8 mouse cellular contexts compared by ENCODE assay signal in the genomic region with DNA sequence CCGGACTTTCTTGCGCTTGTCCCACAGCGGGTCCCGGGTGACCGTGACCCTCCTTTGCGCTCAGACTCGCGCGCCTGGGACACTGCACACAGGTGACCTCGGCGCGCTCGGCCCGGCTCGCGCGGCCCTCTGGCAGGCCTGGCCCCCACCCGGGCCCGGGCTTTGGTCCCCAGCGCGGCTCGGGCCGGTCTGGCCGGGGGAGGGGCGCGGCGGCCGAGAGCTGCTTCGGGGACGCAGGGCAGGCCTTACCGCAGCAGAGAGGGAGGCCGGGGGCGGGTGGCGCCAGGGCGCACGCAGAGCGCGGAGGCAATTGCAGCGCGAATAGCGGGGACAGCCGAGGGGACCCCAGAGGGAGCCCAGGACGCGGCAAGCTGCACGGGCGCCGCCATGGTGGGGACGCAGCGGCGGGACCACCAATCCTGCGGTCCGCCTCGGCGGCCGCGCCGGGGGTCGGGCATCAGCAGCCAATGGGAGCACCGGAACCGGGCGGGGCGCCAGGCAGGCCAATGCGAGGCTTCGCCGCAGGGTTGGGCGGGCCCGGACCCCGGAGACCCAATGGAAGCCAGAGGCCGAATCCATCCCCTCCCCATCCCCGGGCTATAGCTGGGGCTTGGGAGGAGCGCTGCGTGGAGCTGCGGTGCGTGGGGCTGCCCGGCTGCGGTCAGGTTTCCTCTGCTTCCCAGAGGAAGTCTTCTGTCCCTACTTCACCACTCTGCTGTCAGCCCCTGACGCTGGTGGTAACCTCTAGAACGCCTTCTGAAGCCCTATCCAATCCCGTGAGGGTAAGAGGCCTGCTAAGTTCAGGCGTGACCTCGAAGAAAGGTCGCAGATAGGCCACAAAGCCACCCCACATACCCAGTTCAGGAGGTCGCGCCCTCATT. TPM values are rescaled to one million over a fixed set of nuclear protein-coding genes. Genes with fewer than 3 reads are reported as not detected.
DNase-seq lines count a peak whose midpoint lies in the region; ATAC-seq and TF ChIP-seq lines count a peak whose summit lies in the region.

A gene (minus strand): TSS at position 430 of the 881 bp plus-strand sequence.

- 0 out of 2 replicates have a peak, but pooled peaks have one; percentile 7 for TF ChIP-seq CTCF in heart, adult 2 months (IDR thresholded peaks at IDR 0.05)

- TF ChIP-seq EP300 in heart, adult 2 months (IDR thresholded peaks at IDR 0.05; ENCODE audit: insufficient read depth, low read depth, low read length) = peak; percentile 10; the same call in 1 of the 2 replicates

- WGBS in embryonic facial prominence, embryonic 13.5 days = under 1% methylated on average over 83 of the region's 84 CpGs
- WGBS in heart, adult 2 months = 1% methylated on average over 83 of the region's 84 CpGs
- whole genome bisulfite sequencing in limb, embryonic 13.5 days = under 1% methylated on average over 69 of the region's 84 CpGs
- WGBS in midbrain, embryonic 16.5 days = under 1% methylated on average over 66 of the region's 84 CpGs

- peak; percentile 92 for TF ChIP-seq POLR2A in heart, adult 2 months (IDR thresholded peaks at IDR 0.05; ENCODE audit: insufficient read depth, low read depth, low read length)

- peak within 1 kb of the TSS; percentile 97 for H3K4me3 ChIP-seq in embryonic facial prominence, embryonic 13.5 days
- H3K4me3 ChIP-seq in heart, adult 2 months = peak within 1 kb of the TSS; percentile 96
- H3K4me3 ChIP-seq in limb, embryonic 13.5 days = peak within 1 kb of the TSS; percentile 99
- H3K4me3 ChIP-seq in midbrain, embryonic 16.5 days (ENCODE audit: low read depth, low read length) = peak within 1 kb of the TSS; percentile 93

- no peaks in the 10 kb centered on the region for H3K27me3 ChIP-seq in embryonic facial prominence, embryonic 13.5 days
- H3K27me3 ChIP-seq in heart, adult 2 months (ENCODE audit: control insufficient read depth, insufficient read depth, low read length) = no peaks in the 10 kb centered on the region
- H3K27me3 ChIP-seq in limb, embryonic 13.5 days = no peaks in the 10 kb centered on the region
- no peaks in the 10 kb centered on the region for H3K27me3 ChIP-seq in midbrain, embryonic 16.5 days (ENCODE audit: control insufficient read depth, insufficient read depth, low read depth, low read length)

- peaks cover 19% of the 10 kb centered on the region for H3K4me1 ChIP-seq in embryonic facial prominence, embryonic 13.5 days
- H3K4me1 ChIP-seq in heart, adult 2 months (ENCODE audit: control insufficient read depth, insufficient read depth, low read length) = peaks cover 4% of the 10 kb centered on the region
- H3K4me1 ChIP-seq in limb, embryonic 13.5 days = peaks cover 30% of the 10 kb centered on the region
- peaks cover 14% of the 10 kb centered on the region for H3K4me1 ChIP-seq in midbrain, embryonic 16.5 days (ENCODE audit: control insufficient read depth, insufficient read depth, low read length)

- peak within 1 kb of the TSS; percentile 93 for H3K9ac ChIP-seq in embryonic facial prominence, embryonic 13.5 days
- H3K9ac ChIP-seq in heart, adult 2 months (ENCODE audit: low read depth, low read length) = peak within 1 kb of the TSS; percentile 91
- H3K9ac ChIP-seq in limb, embryonic 13.5 days = peak within 1 kb of the TSS; percentile 89
- H3K9ac ChIP-seq in midbrain, embryonic 16.5 days (ENCODE audit: low read depth, low read length) = peak within 1 kb of the TSS; percentile 83

- peak; percentile 96 for ATAC-seq in embryonic facial prominence, embryonic 13.5 days (ENCODE audit: insufficient number of reproducible peaks, insufficient read depth, low FRiP score, low TSS enrichment, low read depth)
- peak; percentile 99 for ATAC-seq in limb, embryonic 13.5 days (ENCODE audit: low FRiP score, low read depth)
- ATAC-seq in midbrain, embryonic 16.5 days = peak; percentile 98

- peak within 1 kb of the TSS; percentile 80 for H3K27ac ChIP-seq in embryonic facial prominence, embryonic 13.5 days
- peak within 1 kb of the TSS; percentile 87 for H3K27ac ChIP-seq in heart, adult 2 months
- peak within 1 kb of the TSS; percentile 79 for H3K27ac ChIP-seq in limb, embryonic 13.5 days
- peak within 1 kb of the TSS; percentile 68 for H3K27ac ChIP-seq in midbrain, embryonic 16.5 days (ENCODE audit: low read length)

- DNase-seq in 3134 (ENCODE audit: extremely low read depth, insufficient read length, low spot score) = peak; percentile 94
- peak; percentile 99 to 100 for DNase-seq in adrenal gland, postnatal 36 days
- peak; percentile 97 for DNase-seq in heart, adult 2 months
- DNase-seq in kidney, adult 8-10 months = peak; percentile 96 to 97
- peak; percentile 89 to 93 for DNase-seq in spleen, postnatal 10 days (ENCODE audit: low spot score in 2 of 2)

- peaks cover 37% of the 10 kb centered on the region for H3K36me3 ChIP-seq in embryonic facial prominence, embryonic 13.5 days
- no peaks in the 10 kb centered on the region for H3K36me3 ChIP-seq in heart, adult 2 months (ENCODE audit: control insufficient read depth, insufficient read depth, low read length)
- H3K36me3 ChIP-seq in limb, embryonic 13.5 days = peaks cover 39% of the 10 kb centered on the region
- H3K36me3 ChIP-seq in midbrain, embryonic 16.5 days (ENCODE audit: control insufficient read depth, insufficient read depth, low read length) = peaks cover 10% of the 10 kb centered on the region; the same call in 1 of the 2 replicates

- H3K79me2 ChIP-seq in heart, adult 2 months (replicated peaks; ENCODE audit: control insufficient read depth, insufficient read depth, low read length) = peaks cover 2% of the 10 kb centered on the region; the same call in 1 of the 2 replicates

- intact Hi-C loops in heart, adult 2 months (cut with DNase I) = loop anchor here (5.0 kb wide), 1 partner anchor 42 kb away; no protein-coding TSS in a partner anchor

- H3K4me2 ChIP-seq in embryonic facial prominence, embryonic 13.5 days = peak within 1 kb of the TSS; percentile 80
- peak within 1 kb of the TSS; percentile 79 for H3K4me2 ChIP-seq in limb, embryonic 13.5 days (replicated peaks)
- peak within 1 kb of the TSS; percentile 75 for H3K4me2 ChIP-seq in midbrain, embryonic 16.5 days (ENCODE audit: low read length)

- H3K9me3 ChIP-seq in embryonic facial prominence, embryonic 13.5 days = no peaks in the 10 kb centered on the region
- no peaks in the 10 kb centered on the region for H3K9me3 ChIP-seq in limb, embryonic 13.5 days
- no peaks in the 10 kb centered on the region for H3K9me3 ChIP-seq in midbrain, embryonic 16.5 days (replicated peaks; ENCODE audit: control insufficient read depth, low read length, poor library complexity, severe bottlenecking)

RNA-seq across cellular contexts. Expression of the gene that starts here (rescaled TPM):
- total RNA-seq in adrenal gland, postnatal 36 days (2021) = 10 to 100 TPM; 30.4 to 33.7 TPM
- polyA plus RNA-seq in embryonic facial prominence, embryonic 13.5 days (2015; fragmentation: Nextera tagmentation; extraction: Ambion mirVana) = 9.8 and 10.0 TPM in 2 replicates
- 10 to 100 TPM; 55.8 to 70.6 TPM for total RNA-seq in heart, adult 2 months (2021)
- polyA plus RNA-seq in heart, adult 2 months (2012; rRNA removed) = 54.9 and 68.2 TPM in 2 replicates
- 9.3 and 9.8 TPM in 2 replicates for polyA plus RNA-seq in limb, embryonic 13.5 days (2015; fragmentation: Nextera tagmentation; extraction: Ambion mirVana)
- 13.2 and 13.8 TPM in 2 replicates for polyA plus RNA-seq in midbrain, embryonic 16.5 days (2015; fragmentation: Nextera tagmentation; extraction: Ambion mirVana)

Comparison
In these comparisons a context has a peak if more than half of its experiments do, and no peak if none do; other contexts are left out.
1. Peak in every context shown above with its lines: DNase-seq, ATAC-seq, H3K4me3 ChIP-seq and H3K27ac ChIP-seq.